Mouse (Mus musculus): ENCODE data around the gene Arhgef26. TPM values are rescaled to one million over a fixed set of nuclear protein-coding genes. Genes with fewer than 3 reads are reported as not detected.
A peak's percentile ranks its signal among the peaks of the same experiment; 100 is the strongest.

Arhgef26 gene
- polyA plus RNA-seq, 1 experiment from 2014 or later, result 10.3 TPM

DNA sequence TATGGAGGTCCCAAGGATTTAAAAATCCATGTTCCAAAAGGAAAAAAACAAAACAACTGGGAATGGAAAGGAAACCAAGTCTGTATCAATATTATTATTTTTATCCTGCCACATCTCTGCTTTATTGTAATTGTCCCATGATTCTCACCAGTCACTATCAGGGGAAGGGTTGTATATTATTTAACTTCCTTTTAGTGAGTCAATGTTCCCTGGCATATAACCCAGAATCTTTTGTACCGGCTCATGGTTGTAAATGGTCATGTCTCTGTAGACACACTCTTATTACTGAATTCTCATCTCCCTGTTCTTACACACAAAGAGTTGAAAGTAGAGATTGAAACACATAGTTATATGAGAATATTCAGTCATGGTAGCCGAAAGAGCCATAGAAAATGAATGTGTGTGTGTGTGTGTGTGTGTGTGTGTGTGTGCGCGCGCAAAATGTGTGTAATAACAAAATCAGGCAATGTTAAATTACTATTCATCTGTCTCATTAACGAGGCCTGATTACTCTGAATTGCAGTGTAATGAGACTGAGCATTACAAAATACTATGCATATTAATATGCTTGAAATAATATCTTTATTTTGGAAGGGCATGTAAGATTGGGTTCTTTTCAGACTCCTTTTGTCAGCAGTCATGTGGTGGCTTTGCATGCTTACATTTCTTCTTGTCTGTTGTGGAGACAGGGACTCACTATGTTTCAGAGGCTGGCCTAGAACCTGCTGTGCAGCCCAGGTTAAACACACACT is 80.4 kb downstream of the Arhgef26 start:
- peaks cover 3% of the 10 kb centered on the region; the same call in 1 of the 2 replicates for H3K36me3 ChIP-seq (ENCODE audit: poor library complexity, severe bottlenecking)
- WGBS, result 84% methylated on average over 6 of the region's 6 CpGs
- no peaks in the 10 kb centered on the region for H3K4me1 ChIP-seq
- no peak overlapping the region for H3K4me3 ChIP-seq
- H3K9ac ChIP-seq, result no peak overlapping the region
- no peak overlapping the region for H3K27ac ChIP-seq
- H3K4me2 ChIP-seq, result no peak overlapping the region
- H3K27me3 ChIP-seq, result no peaks in the 10 kb centered on the region
- H3K9me3 ChIP-seq (replicated peaks), result no peaks in the 10 kb centered on the region
- peak; percentile 41 for ATAC-seq

DNA sequence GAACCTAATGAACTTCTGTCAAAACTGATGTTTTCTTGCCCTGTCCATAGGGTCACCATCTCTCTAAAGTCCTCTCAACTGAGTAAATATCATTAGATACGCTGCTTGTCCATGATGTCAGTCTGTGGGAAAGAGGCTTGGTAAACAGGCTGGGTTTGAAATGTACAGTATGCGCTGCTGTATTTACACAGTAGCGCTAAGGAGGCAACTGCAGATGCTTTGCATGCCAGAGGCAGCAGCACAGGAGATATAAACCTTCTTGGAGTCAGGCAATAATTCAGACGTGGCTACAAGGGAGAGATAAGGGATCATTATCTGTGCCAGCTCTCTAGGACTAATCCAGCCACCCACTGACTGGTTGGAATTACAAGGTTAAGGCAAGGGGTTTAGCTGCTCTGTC is 95.5 kb downstream of the Arhgef26 start:
- Histone ChIP-seq H3K27ac (no peak overlapping the region), H3K36me3 (ENCODE audit: poor library complexity, severe bottlenecking) (0 out of 2 replicates have a peak, but pooled peaks cover 2% of the 10 kb centered on the region), H3K4me3 (no peak overlapping the region), H3K4me2 (no peak overlapping the region), H3K4me1 (no peaks in the 10 kb centered on the region), H3K9me3 (replicated peaks) (no peaks in the 10 kb centered on the region), H3K27me3 (no peaks in the 10 kb centered on the region), H3K9ac (no peak overlapping the region)
- 78% methylated on average over 4 of the region's 4 CpGs for WGBS
- no peak for ATAC-seq

DNA sequence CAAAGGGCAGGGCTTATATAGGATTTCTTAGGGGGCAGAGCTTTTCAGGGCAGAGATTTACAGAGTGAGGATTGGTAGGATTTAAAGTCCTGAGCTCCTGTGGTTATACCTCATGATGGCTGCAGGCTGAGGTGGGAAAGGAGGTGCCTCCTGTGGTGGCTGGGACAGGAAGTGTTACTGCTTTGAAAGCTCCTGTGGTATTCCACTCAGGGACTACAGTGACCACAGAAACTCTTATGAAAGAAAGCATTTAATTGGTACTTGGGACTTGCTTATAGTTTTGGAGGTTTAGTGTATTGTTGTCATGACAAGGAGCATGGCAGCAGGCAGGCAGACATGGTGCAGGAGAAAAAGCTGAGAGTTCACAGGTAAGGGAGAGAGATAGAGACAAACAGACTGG is 97.8 kb downstream of the Arhgef26 start:
- Histone ChIP-seq H3K27me3 (no peaks in the 10 kb centered on the region), H3K9ac (no peak overlapping the region), H3K4me1 (no peaks in the 10 kb centered on the region), H3K4me2 (no peak overlapping the region), H3K27ac (no peak overlapping the region), H3K4me3 (no peak overlapping the region), H3K9me3 (replicated peaks) (no peaks in the 10 kb centered on the region), H3K36me3 (ENCODE audit: poor library complexity, severe bottlenecking) (0 out of 2 replicates have a peak, but pooled peaks cover 2% of the 10 kb centered on the region)
- no peak for ATAC-seq

DNA sequence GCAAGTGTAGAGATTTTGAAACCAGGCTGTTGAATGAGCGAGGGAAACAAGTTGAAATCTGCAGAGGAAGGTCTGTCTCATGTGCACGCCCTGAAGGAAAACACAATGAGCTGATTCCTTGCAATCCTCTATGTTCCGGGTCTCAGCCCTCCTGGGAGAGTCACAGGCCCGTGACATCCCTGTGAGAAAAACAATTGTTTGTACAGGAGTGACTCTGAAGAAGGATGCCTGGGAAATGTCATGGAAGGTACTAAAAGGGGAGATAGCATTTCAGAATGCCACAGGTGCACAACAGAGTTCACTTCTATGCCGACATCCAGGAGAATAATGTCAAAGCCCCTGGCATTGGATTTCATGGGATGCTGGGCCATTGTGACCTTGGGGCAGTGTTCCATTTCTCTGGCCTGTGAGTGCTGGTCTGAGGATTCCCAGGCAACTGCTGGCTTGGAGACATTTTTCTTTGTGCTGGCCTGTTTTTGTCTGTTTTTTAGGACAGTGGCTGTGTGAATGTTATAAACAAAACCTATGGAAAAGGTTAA is 102.4 kb downstream of the Arhgef26 start:
- no peaks in the 10 kb centered on the region for H3K36me3 ChIP-seq (ENCODE audit: poor library complexity, severe bottlenecking)
- no peak for ATAC-seq
- no peak overlapping the region for H3K4me2 ChIP-seq
- no peaks in the 10 kb centered on the region for H3K4me1 ChIP-seq
- 25% methylated on average over 5 of the region's 5 CpGs for WGBS
- H3K9ac ChIP-seq, result no peak overlapping the region
- no peaks in the 10 kb centered on the region for H3K9me3 ChIP-seq (replicated peaks)
- no peak overlapping the region for H3K4me3 ChIP-seq
- H3K27me3 ChIP-seq, result no peaks in the 10 kb centered on the region
- no peak overlapping the region for H3K27ac ChIP-seq

DNA sequence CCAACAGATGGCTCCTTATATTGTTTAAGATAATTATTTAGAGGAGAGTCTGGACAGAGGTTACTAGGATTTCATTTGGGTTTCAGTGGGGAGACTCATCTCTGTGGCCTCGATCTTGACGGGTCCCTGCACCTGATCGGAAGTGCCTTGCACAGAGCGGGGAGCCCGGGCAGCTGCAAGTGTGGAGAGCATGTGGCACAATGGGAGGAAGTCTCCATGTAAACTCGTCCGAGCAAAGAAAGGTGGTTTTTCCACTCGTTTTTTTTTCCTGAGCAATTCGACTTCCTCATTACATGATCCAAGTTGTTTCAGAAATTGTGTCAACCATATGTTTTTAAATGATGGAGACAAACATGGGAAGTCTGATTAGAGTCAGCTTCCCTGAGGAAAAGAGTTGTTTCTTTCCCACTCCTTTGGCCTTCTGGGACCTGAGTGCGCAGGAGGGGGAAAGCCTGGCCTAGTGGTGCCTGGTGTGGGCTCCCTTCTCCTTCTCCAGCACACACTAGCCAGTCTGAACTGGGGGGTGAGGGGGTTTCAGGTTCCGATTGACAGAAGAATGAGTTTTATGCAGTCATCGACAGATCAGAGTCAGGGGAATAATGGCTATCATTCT is 105.5 kb downstream of the Arhgef26 start:
- Histone ChIP-seq H3K4me2 (no peak overlapping the region), H3K9me3 (replicated peaks) (no peaks in the 10 kb centered on the region), H3K9ac (no peak overlapping the region), H3K27me3 (no peaks in the 10 kb centered on the region), H3K36me3 (ENCODE audit: poor library complexity, severe bottlenecking) (no peaks in the 10 kb centered on the region), H3K4me3 (no peak overlapping the region), H3K27ac (no peak overlapping the region), H3K4me1 (no peaks in the 10 kb centered on the region)
- 85% methylated on average over 12 of the region's 12 CpGs for WGBS
- ATAC-seq, result no peak

DNA sequence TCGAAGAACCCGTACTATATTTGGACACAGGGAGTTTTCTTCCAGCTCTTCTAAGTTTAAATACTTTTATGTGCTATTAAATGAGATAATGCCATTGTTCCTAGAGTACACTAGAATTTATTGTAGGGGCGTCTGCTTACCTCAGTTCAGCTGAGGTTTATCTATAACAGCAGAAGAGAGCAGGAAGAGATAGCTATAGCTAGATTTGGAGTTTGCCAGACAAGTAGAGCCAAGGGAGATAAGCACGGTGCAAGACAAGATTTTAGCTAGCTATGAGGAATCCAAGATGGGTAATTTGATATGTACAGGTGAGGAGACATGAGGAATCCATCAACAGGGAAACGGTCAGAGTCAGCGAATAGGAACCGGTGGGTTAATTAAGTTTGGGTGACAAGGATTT is 108.1 kb downstream of the Arhgef26 start:
- no peak overlapping the region for H3K4me3 ChIP-seq
- no peak overlapping the region for H3K27ac ChIP-seq
- 94% methylated on average over 7 of the region's 7 CpGs for WGBS
- no peak for ATAC-seq
- H3K4me2 ChIP-seq, result no peak overlapping the region
- H3K36me3 ChIP-seq (ENCODE audit: poor library complexity, severe bottlenecking), result 0 out of 2 replicates have a peak, but pooled peaks cover 5% of the 10 kb centered on the region
- H3K9ac ChIP-seq, result no peak overlapping the region
- H3K27me3 ChIP-seq, result no peaks in the 10 kb centered on the region
- no peaks in the 10 kb centered on the region; the same call in 1 of the 2 replicates for H3K9me3 ChIP-seq (replicated peaks)
- no peaks in the 10 kb centered on the region for H3K4me1 ChIP-seq

DNA sequence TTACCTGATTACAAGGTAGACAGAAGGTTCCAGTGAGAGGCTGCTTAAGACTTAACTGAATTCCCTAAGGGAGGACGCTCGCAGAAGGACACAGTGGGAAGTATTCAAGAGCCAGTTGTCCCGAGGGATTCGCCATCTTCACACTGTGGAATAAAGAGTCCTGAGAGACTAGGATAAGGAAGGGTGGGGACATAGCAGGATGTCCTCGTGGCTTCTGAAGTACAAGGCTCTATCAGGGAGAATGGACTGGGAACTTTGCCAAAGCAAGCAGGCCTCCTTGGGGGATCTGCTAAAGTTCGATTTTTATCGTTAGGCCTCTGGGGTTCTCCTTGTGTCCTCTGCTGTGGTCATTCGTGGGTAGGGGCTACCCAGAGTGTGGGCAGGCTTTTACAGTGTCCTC is 109.0 kb downstream of the Arhgef26 start:
- Histone ChIP-seq H3K9ac (no peak overlapping the region), H3K27ac (no peak overlapping the region), H3K4me3 (no peak overlapping the region), H3K4me2 (no peak overlapping the region), H3K4me1 (no peaks in the 10 kb centered on the region), H3K27me3 (no peaks in the 10 kb centered on the region), H3K36me3 (ENCODE audit: poor library complexity, severe bottlenecking) (0 out of 2 replicates have a peak, but pooled peaks cover 5% of the 10 kb centered on the region), H3K9me3 (replicated peaks) (no peaks in the 10 kb centered on the region; the same call in 1 of the 2 replicates)
- no peak for ATAC-seq
- WGBS, result 79% methylated on average over 8 of the region's 8 CpGs

DNA sequence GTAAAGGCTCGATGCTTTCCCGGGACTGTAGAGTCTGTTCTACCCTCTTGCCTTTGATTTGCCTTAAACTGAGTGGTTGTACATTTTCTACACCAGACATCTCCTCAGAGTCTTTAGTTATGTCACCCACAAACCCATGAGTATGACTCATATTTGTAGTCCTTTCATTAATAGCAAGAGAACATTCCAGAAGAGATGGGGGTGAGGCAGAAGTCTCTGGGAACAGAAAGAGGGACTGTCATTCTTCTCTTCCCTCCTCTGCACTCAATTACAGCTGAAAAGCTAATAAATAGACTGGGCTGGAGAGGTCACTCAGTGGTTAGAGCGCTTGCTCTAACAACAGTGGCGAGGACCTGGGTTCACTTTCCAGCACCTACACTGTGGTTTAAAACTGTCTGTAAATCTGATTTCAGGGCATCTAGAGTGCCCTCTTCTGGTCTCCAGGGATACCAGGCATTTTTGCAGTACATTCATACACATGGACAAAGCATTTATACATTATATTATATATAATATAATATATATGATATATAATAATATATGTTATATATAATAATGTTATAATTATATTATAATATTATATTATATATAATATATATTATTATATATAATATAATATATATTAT is 111.8 kb downstream of the Arhgef26 start:
- peaks cover 22% of the 10 kb centered on the region for H3K4me1 ChIP-seq
- 0 out of 2 replicates have a peak, but pooled peaks cover 5% of the 10 kb centered on the region for H3K36me3 ChIP-seq (ENCODE audit: poor library complexity, severe bottlenecking)
- H3K27me3 ChIP-seq, result no peaks in the 10 kb centered on the region
- no peak overlapping the region for H3K9ac ChIP-seq
- H3K27ac ChIP-seq, result no peak overlapping the region
- WGBS, result 94% methylated on average over 4 of the region's 4 CpGs
- no peak for ATAC-seq
- H3K4me3 ChIP-seq, result no peak overlapping the region
- H3K4me2 ChIP-seq, result no peak overlapping the region
- H3K9me3 ChIP-seq (replicated peaks), result no peaks in the 10 kb centered on the region; the same call in 1 of the 2 replicates

DNA sequence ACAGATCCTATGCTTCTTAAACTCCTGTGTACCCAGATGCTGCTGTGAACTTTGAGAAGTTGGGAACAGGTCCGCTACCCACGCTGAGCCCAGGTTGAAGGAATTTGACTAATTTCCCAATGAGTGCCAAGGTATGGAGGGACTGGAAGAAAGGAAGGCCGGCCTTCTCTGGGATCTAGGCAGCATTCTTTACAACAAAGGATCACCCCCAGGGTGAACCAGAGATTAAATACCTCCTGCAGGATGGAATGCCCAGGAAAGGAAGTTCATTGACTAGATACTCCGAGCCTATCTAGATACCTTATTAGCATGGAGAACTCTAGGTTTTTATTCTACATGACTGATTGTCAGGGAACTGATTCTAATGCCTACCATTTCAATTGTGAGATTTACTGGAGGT is 114.8 kb downstream of the Arhgef26 start:
- 24% methylated on average over 4 of the region's 4 CpGs for WGBS

DNA sequence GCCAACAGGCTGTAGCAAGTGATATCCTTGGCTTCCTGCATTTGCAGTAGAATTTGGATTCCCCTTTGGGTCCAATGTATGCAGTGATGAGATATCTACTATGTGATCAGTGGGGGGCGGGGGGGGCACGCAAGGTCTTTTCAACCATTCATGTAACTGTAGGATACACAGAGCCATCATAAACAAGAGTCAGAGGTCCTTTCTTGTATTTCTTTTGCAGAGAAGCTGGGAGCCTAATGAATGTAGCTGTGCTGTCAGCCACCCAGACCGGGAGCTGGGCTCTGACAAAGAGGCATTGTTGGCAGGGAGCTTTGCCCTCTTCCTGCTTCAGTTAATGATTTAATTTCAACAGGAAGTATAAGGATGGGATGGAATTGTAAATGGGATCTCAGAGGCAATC is 116.0 kb downstream of the Arhgef26 start:
- no peaks in the 10 kb centered on the region; the same call in 1 of the 2 replicates for H3K9me3 ChIP-seq (replicated peaks)
- no peak overlapping the region for H3K4me3 ChIP-seq
- H3K27me3 ChIP-seq, result no peaks in the 10 kb centered on the region
- H3K4me2 ChIP-seq, result peak overlapping the region; percentile 14; the same call in 1 of the 2 replicates
- 10% methylated on average over 3 of the region's 3 CpGs for WGBS
- H3K4me1 ChIP-seq, result peaks cover 34% of the 10 kb centered on the region
- no peak overlapping the region for H3K9ac ChIP-seq
- peak overlapping the region; percentile 61 for H3K27ac ChIP-seq
- peaks cover 7% of the 10 kb centered on the region for H3K36me3 ChIP-seq (ENCODE audit: poor library complexity, severe bottlenecking)
- ATAC-seq, result peak; percentile 32; the same call in 1 of the 2 replicates

More for the DNA sequence above, 114.8 kb downstream of the Arhgef26 start:
- Histone ChIP-seq H3K4me1 (peaks cover 34% of the 10 kb centered on the region), H3K9me3 (replicated peaks) (no peaks in the 10 kb centered on the region; the same call in 1 of the 2 replicates), H3K4me3 (no peak overlapping the region), H3K36me3 (ENCODE audit: poor library complexity, severe bottlenecking) (0 out of 2 replicates have a peak, but pooled peaks cover 5% of the 10 kb centered on the region), H3K4me2 (no peak overlapping the region), H3K9ac (no peak overlapping the region), H3K27ac (no peak overlapping the region), H3K27me3 (no peaks in the 10 kb centered on the region)
- ATAC-seq, result no peak

DNA sequence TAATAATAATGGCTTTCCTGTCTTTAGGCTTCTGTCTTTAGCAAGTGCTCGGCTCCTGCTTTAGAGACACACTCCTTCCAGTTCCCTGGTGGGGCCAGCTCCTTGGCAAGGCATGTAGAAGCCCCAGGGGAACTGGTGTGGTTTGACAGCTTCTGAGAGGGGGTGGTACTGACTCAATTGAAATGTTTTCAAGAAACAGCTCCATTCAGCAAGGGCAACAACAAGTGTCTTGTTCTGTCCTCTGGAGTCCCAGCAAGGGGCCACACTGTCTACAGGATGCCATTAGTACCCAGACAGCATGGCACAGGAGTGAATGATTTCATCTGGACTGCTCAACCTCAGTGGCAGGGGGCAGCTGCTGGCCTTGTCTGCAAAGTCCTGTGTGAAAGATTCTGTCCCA is 117.7 kb downstream of the Arhgef26 start:
- H3K27me3 ChIP-seq, result no peaks in the 10 kb centered on the region
- H3K27ac ChIP-seq, result no peak overlapping the region
- peaks cover 34% of the 10 kb centered on the region for H3K4me1 ChIP-seq
- ATAC-seq, result peak; percentile 69
- H3K9ac ChIP-seq, result no peak overlapping the region
- no peak overlapping the region for H3K4me3 ChIP-seq
- H3K36me3 ChIP-seq (ENCODE audit: poor library complexity, severe bottlenecking), result peaks cover 20% of the 10 kb centered on the region
- H3K9me3 ChIP-seq (replicated peaks), result no peaks in the 10 kb centered on the region
- WGBS, result 20% methylated on average over 1 of the region's 1 CpGs
- no peak overlapping the region for H3K4me2 ChIP-seq
